Mouse (Mus musculus) liver, postnatal 0 days (tissue): Measurements from ENCODE around the gene D6Wsu163e.

Experiments used
- CTCF ChIP-seq: sonication (generic); IDR thresholded peaks from 2 replicates; pipeline ENCODE4 v1.5.1; 2016; ENCODE audit warnings: antibody characterized with exemption, low read depth
- EP300 ChIP-seq: IDR thresholded peaks from 2 replicates; pipeline ENCODE4 v1.6.1; 2016; ENCODE audit warnings: antibody characterized with exemption, low read depth, mild to moderate bottlenecking

DNA sequence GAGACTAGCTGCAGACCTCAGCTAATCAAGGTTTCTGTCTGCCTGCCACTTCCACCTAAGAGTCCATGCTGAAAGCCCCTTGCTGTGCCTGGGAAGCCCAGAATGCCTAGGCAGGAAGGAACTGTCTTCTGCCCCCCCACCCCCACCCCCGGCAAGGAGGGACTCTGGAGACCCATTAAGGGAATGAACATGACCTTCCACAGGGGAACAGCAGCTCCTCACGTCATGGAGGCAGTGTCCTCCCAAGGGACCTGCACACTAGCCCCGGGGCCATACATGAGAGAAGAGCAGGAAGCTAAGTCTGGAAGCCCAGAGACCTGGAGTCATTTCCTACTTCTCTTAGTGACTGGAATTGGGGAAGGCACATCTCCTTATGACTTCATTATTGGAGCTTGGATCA lies 31.9 kb upstream of the D6Wsu163e start:
- TF ChIP-seq CTCF, result no peak
- TF ChIP-seq EP300, result no peak
